Mouse (Mus musculus) olfactory bulb, adult 2 months (tissue): ENCODE results near the gene Mapk8ip2.

Experiments
- CTCF ChIP-seq: fragments of 200-500 bp; IDR thresholded peaks from 2 replicates; pipeline ENCODE4 v1.5.1; 2012; ENCODE audit warnings: low read depth, mild to moderate bottlenecking, low read length, moderate library complexity; ENCODE audit not compliant: insufficient read depth
- POLR2A ChIP-seq: fragments of 200-500 bp; IDR thresholded peaks from 2 replicates; pipeline ENCODE4 v1.6.1; 2012; ENCODE audit warnings: mild to moderate bottlenecking, low read depth, low read length, moderate library complexity; ENCODE audit not compliant: insufficient read depth

DNA sequence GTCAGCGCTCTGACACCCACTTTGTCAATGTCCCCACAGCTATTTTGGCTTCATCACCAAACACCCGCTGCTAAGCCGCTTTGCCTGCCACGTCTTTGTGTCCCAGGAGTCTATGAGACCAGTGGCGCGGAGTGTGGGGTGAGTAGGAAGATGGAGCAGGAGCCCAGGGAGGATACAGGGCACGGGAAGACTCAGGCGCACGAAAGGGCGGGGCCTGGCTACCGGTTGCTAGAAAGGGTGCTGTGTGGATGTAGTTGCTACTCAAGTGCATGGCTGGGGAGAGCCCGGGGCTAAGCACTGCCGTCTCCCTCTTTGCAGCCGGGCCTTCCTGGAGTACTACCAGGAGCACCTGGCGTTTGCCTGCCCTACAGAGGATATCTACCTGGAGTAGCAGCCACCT is 7.6 kb downstream of the Mapk8ip2 start:
- TF ChIP-seq POLR2A (no peak), CTCF (no peak)
